Mouse (Mus musculus) Patski (cell line): Measurements from ENCODE around the gene Adgrg6. TPM values are rescaled to one million over a fixed set of nuclear protein-coding genes. Genes with fewer than 3 reads are reported as not detected.

ENCODE experiments used
- ATAC-seq: fragments of 100-300 bp; one replicate; pipeline ENCODE4 v1.8.0; 2021
- CTCF ChIA-PET: fragments of 350-600 bp; sonication (Branson Sonifier 250); formaldehyde crosslinking; loops from one replicate; lab custom pipeline; 2022; ENCODE audit warnings: inconsistent platforms; lab: Charles Lee
- POLR2A ChIA-PET: fragments of 350-600 bp; sonication (Branson Sonifier 250); formaldehyde crosslinking; loops from one replicate; lab custom pipeline; 2022; ENCODE audit warnings: antibody characterized with exemption, inconsistent platforms; lab: Charles Lee
- DNase-seq: peaks from one replicate; pipeline ENCODE4 v3.0.0-alpha.2; 2011; ENCODE audit warnings: low read depth, low spot score
- H3K27me3 ChIP-seq: fragments of 371-371 bp; one replicate; pipeline ENCODE4 v1.5.1; 2021
- CTCF ChIP-seq: fragments of 100-300 bp; IDR thresholded peaks from one replicate; pipeline ENCODE4 v1.5.1; 2021
- in situ Hi-C: fragments of 300-500 bp; cut with MboI; formaldehyde crosslinking; loops from 3 replicates; pipeline ENCODE4 v1.11.1; 2018; ENCODE audit warnings: low pct_unique_long_range_greater_than_20kb, mixed read lengths
- polyA plus RNA-seq: library from polyadenylated mRNA; unstranded; gene quantifications from one replicate; pipeline ENCODE4 v1.2.3, GENCODE M21; 2021

Gene Adgrg6
- polyA plus RNA-seq, 1 experiment from 2014 or later, result 43.0 TPM

- in situ Hi-C loops, result loop anchor here (5.0 kb wide), 2 partner anchors 81 to 159 kb away; no protein-coding TSS in a partner anchor
- no peaks in the 10 kb centered on the region for H3K27me3 ChIP-seq
- ATAC-seq (no peak), DNase-seq (no peak)
- no peak for TF ChIP-seq CTCF
- POLR2A ChIA-PET, result interaction anchor here (1.5 kb wide), 1 partner anchor 9 kb away, joined by 3 read pairs; no protein-coding TSS in a partner anchor
- CTCF ChIA-PET, result interaction anchor here (1.0 kb wide), 2 partner anchors 14 to 18 kb away, joined by 3 to 4 read pairs; no protein-coding TSS in a partner anchor
These were observed 1.9 kb downstream of the Adgrg6 start for GRCm38 (mm10) chr10:14543511-14544067.

DNA sequence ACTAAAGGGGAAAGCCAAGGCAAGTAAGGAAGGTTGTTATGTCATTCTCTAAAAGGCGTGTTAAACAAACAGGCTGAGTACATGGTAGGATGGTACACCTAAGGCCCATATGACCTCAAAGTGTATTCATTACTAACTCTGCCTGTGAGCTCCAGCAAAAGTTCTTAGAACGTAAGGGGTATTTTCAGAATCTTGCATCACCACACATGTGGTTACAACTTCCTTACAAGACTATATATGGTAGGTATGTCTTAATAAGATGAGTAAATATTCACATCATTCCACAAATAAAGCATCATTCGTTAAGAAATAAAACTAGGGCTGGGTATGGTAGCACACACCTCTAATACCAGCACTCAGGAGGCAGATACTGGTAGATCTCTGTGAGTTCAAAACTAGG lies 8.4 kb downstream of the Adgrg6 start:
- in situ Hi-C loops, result no loop called here
- POLR2A ChIA-PET, result no interaction called here
- ATAC-seq (no peak), DNase-seq (no peak)
- H3K27me3 ChIP-seq, result no peaks in the 10 kb centered on the region
- TF ChIP-seq CTCF, result no peak
- CTCF ChIA-PET, result no interaction called here

DNA sequence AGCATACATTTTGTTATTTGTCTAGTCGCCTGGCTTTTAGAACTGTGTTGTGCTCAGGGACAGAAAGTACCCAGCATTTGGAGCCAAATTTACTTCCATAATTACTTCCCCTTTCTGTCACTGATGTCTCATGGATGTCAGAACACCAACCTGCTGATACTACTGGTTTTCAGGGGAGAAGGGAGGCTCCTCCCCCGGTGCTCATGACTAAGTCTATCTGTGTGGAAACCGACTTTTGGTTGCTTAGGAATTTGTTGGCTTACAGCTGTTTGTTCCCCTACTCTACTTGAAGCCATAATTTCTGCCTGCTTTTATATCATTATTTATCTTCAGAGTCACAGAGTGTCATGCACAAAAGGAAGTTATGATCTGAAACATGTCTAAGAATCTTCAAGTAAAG lies 14.4 kb downstream of the Adgrg6 start:
- in situ Hi-C loops, result no loop called here
- ChIA-PET CTCF (interaction anchor here (1.4 kb wide), 1 partner anchor 9 kb away, joined by 3 read pairs; no protein-coding TSS in a partner anchor), POLR2A (no interaction called here)
- no peak for TF ChIP-seq CTCF
- no peaks in the 10 kb centered on the region for H3K27me3 ChIP-seq
- DNase-seq, result no peak
- ATAC-seq, result no peak

- no peak for DNase-seq
- CTCF ChIA-PET, result interaction anchor here (0.8 to 1.4 kb wide), 2 partner anchors 9 to 12 kb away, joined by 3 read pairs; no protein-coding TSS in a partner anchor
- no peak for ATAC-seq
- no peak for TF ChIP-seq CTCF
- H3K27me3 ChIP-seq, result no peaks in the 10 kb centered on the region
- POLR2A ChIA-PET, result interaction anchor here (1.0 kb wide), 1 partner anchor 12 kb away, joined by 3 read pairs; no protein-coding TSS in a partner anchor
- in situ Hi-C loops, result no loop called here
These were observed 14.8 kb downstream of the Adgrg6 start for GRCm38 (mm10) chr10:14530670-14531069.

DNA sequence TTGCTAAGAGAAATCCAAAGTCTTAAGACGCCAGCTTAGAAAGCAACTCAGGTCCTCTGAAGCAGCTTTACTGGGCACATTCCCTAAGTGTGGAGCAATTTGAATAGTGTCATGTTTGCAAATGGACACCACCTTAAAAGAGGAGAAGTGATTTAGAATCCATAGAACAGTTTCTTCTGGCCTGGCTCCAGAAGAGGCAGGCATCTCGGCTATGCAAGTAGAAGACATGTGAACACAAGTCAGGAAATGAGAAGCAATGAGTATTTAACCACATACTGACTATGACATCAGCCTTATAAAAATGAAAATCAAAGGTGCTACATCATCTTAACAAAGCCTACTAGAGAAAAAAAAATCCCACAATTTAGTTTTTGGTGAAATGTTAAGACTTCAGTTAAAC lies 17.7 kb downstream of the Adgrg6 start:
- DNase-seq, result no peak
- POLR2A ChIA-PET, result no interaction called here
- in situ Hi-C loops, result no loop called here
- peak; percentile 47 for ATAC-seq
- no peak for TF ChIP-seq CTCF
- CTCF ChIA-PET, result no interaction called here
- H3K27me3 ChIP-seq, result no peaks in the 10 kb centered on the region

DNA sequence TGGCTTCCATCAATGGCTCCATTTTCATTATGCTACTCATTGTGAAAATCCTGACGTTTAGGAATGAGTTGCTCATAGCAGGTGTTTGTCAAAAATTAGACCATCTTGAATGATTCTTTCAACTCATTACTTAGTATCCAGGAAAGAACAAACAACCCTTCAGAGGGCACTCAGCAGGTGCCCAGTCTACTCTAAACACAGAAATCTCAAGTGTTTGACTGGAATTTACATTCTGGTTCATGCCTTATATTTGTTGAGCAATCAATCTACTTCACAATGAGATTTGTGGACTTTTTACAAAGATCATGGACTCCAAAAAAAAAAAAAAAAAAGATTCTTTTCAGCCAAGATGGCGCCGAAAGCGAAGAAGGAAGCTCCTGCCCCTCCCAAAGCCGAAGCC lies 22.7 kb downstream of the Adgrg6 start:
- TF ChIP-seq CTCF, result no peak
- H3K27me3 ChIP-seq, result no peaks in the 10 kb centered on the region
- DNase-seq (no peak), ATAC-seq (no peak)
- POLR2A ChIA-PET, result interaction anchor here (1.0 kb wide), 1 partner anchor 11 kb away, joined by 4 read pairs; no protein-coding TSS in a partner anchor
- CTCF ChIA-PET, result no interaction called here
- in situ Hi-C loops, result loop anchor here (5.0 kb wide), 1 partner anchor 55 kb away; no protein-coding TSS in a partner anchor

- no peaks in the 10 kb centered on the region for H3K27me3 ChIP-seq
- no peak for TF ChIP-seq CTCF
- ATAC-seq (no peak), DNase-seq (no peak)
- ChIA-PET POLR2A (interaction anchor here (0.6 kb wide), 1 partner anchor 58 kb away, joined by 3 read pairs; no protein-coding TSS in a partner anchor), CTCF (interaction anchor here (0.9 kb wide), 1 partner anchor 10 kb away, joined by 3 read pairs; no protein-coding TSS in a partner anchor)
- in situ Hi-C loops, result loop anchor here (5.0 kb wide), 1 partner anchor 54 kb away; no protein-coding TSS in a partner anchor
These were observed 24.4 kb downstream of the Adgrg6 start for GRCm38 (mm10) chr10:14520912-14521675.

GRCm38 (mm10) chr10:14517909-14518308 lies 27.6 kb downstream of the Adgrg6 start:
- POLR2A ChIA-PET, result interaction anchor here (0.7 kb wide), 1 partner anchor 53 kb away, joined by 3 read pairs; no protein-coding TSS in a partner anchor
- in situ Hi-C loops, result no loop called here
- DNase-seq (no peak), ATAC-seq (peak; percentile 71)
- TF ChIP-seq CTCF, result no peak
- no peaks in the 10 kb centered on the region for H3K27me3 ChIP-seq
- CTCF ChIA-PET, result interaction anchor here (1.2 to 1.9 kb wide), 4 partner anchors 11 to 62 kb away, joined by 3 to 6 read pairs (median 3); no protein-coding TSS in a partner anchor

DNA sequence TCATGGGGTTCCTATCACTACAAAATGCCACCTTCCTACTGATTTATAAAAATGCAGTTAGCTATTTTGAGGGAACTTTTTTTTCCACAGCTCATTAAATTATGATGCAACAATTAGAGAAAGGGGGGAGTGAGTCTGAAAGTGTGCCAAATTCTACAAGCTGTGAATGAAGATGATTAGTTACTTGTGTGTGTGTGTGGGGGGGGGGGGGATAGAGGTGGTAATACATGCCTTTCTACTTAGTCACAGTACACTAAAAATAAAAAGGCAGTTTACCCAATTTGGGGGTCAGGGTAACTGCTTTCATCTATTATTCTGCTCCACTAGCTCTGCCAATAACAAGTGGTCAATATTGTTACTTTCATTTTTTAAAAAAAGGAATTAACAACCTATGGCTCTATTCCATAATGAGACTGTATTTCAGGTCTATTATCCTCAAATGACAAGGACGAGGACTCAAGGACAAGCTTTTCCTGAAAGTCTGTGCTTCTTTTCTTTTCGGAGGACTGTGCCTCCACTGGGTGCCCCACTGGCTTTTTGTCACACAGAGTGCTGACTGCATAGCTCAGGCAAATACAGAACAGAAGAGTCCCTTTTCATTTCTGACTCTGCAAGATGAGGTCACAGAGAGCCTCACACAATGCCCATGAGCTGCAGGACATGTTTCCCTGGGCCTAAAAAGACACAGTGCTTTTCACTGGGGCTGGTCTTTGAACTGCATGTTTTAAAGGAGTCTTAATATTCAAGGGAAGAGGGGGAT lies 33.4 kb downstream of the Adgrg6 start:
- DNase-seq, result no peak
- POLR2A ChIA-PET, result interaction anchor here (1.0 kb wide), 1 partner anchor 10 kb away, joined by 4 read pairs; no protein-coding TSS in a partner anchor
- in situ Hi-C loops, result no loop called here
- no peaks in the 10 kb centered on the region for H3K27me3 ChIP-seq
- CTCF ChIA-PET, result interaction anchor here (0.9 to 1.5 kb wide), 3 partner anchors 12 to 28 kb away, joined by 3 read pairs; no protein-coding TSS in a partner anchor
- no peak for TF ChIP-seq CTCF
- no peak for ATAC-seq

GRCm38 (mm10) chr10:14511157-14511556 lies 34.3 kb downstream of the Adgrg6 start:
- in situ Hi-C loops, result no loop called here
- CTCF ChIA-PET, result no interaction called here
- TF ChIP-seq CTCF, result no peak
- no peaks in the 10 kb centered on the region for H3K27me3 ChIP-seq
- DNase-seq (no peak), ATAC-seq (no peak)
- POLR2A ChIA-PET, result no interaction called here
